ENCODE assay signal across 22 mouse cellular contexts in genomic region chr9:101507023-101507690, GRCm38 (mm10).
A peak's percentile ranks its signal among the peaks of the same experiment; 100 is the strongest.
DNase-seq lines count a peak whose midpoint lies in the region; ATAC-seq and TF ChIP-seq lines count a peak whose summit lies in the region.
"Had no signal": no experiment of that assay in that cellular context is flagged by ENCODE, and none has a peak within 500 bp of the region (broad histone marks: within the 10 kb centered on the region; RNA-seq: fewer than 3 reads in every experiment).

No protein-coding gene starts in this region.

- peaks cover 7 to 14% of the 10 kb centered on the region in 2 experiments; a peak in 3 of 4 replicates for H3K4me1 ChIP-seq in MEL (ENCODE audit: control insufficient read depth in 1 of 2, insufficient read depth in 2 of 2, low read length in 2 of 2)
- H3K4me1 ChIP-seq in kidney, adult 2 months (ENCODE audit: control insufficient read depth, insufficient read depth, low read length), result peaks cover 5% of the 10 kb centered on the region; the same call in 1 of the 2 replicates
- H3K4me1 ChIP-seq in kidney, embryonic 16.5 days (ENCODE audit: insufficient read depth, low read length), result peaks cover 6% of the 10 kb centered on the region
- H3K4me1 ChIP-seq in midbrain, embryonic 11.5 days (ENCODE audit: control insufficient read depth, insufficient read depth, low read length), result no peaks in the 10 kb centered on the region
- H3K4me1 ChIP-seq: embryonic facial prominence, embryonic 13.5 days; hindbrain, embryonic 12.5 days; intestine, embryonic 15.5 days; lung, embryonic 15.5 days had no signal

- TF ChIP-seq CTCF in MEL (IDR thresholded peaks at IDR 0.05 in 2 of 3, conservative IDR thresholded peaks at IDR 0.05 in 1 of 3; ENCODE audit: control insufficient read depth in 1 of 3, insufficient read depth in 1 of 3, low read depth in 2 of 3, low read length in 3 of 3, poor library complexity in 1 of 3, severe bottlenecking in 1 of 3), result no peak
- no peak for TF ChIP-seq CTCF in kidney, adult 2 months (conservative IDR thresholded peaks at IDR 0.05; ENCODE audit: insufficient read depth, insufficient read length, low read depth, low read length)

- no peak for TF ChIP-seq RAD21 in MEL (IDR thresholded peaks at IDR 0.05; ENCODE audit: low read depth, low read length)

- TF ChIP-seq EP300 in MEL (IDR thresholded peaks at IDR 0.05; ENCODE audit: low read depth in 1 of 2, low read length in 2 of 2), result no peak

- WGBS in kidney, adult 2 months, result 44% methylated on average over 6 of the region's 6 CpGs
- WGBS in kidney, embryonic 16.5 days, result 36% methylated on average over 6 of the region's 6 CpGs
- WGBS in midbrain, embryonic 11.5 days, result 84% methylated on average over 6 of the region's 6 CpGs

- no peaks in the 10 kb centered on the region for H3K79me2 ChIP-seq in MEL (ENCODE audit: control insufficient read depth, insufficient read depth, low read length, poor library complexity)

- peak; percentile 91 for ATAC-seq in kidney, embryonic 16.5 days (ENCODE audit: low FRiP score, low TSS enrichment)
- ATAC-seq in midbrain, embryonic 11.5 days (ENCODE audit: low FRiP score), result no peak
- ATAC-seq: forebrain, embryonic 16.5 days; hindbrain, postnatal 0 days; intestine, embryonic 15.5 days had no signal

- no peak overlapping the region for H3K4me3 ChIP-seq in MEL (ENCODE audit: control insufficient read depth in 1 of 2, insufficient read depth in 1 of 2, low read depth in 2 of 2, low read length in 2 of 2)
- no peak overlapping the region for H3K4me3 ChIP-seq in kidney, adult 2 months (ENCODE audit: insufficient read depth, low read depth, low read length)
- no peak overlapping the region for H3K4me3 ChIP-seq in kidney, embryonic 16.5 days (ENCODE audit: low read length)
- no peak overlapping the region for H3K4me3 ChIP-seq in midbrain, embryonic 11.5 days (ENCODE audit: low read depth, low read length)
- H3K4me3 ChIP-seq: embryonic facial prominence, embryonic 13.5 days; forebrain, embryonic 10.5 days; hindbrain, embryonic 12.5 days; intestine, embryonic 15.5 days; lung, embryonic 15.5 days had no signal

- H3K4me2 ChIP-seq in kidney, embryonic 16.5 days (replicated peaks; ENCODE audit: low read depth, low read length), result no peak overlapping the region
- no peak overlapping the region for H3K4me2 ChIP-seq in midbrain, embryonic 11.5 days
- H3K4me2 ChIP-seq: embryonic facial prominence, embryonic 13.5 days; hindbrain, embryonic 12.5 days; intestine, embryonic 15.5 days; lung, embryonic 15.5 days had no signal

- DNase-seq in MEL (ENCODE audit: low read depth, low spot score), result peak; percentile 5
- DNase-seq in kidney, adult 2 months, result peak; percentile 66
- DNase-seq in kidney, postnatal 36 days, result peak; percentile 14 to 49
- no peak for DNase-seq in heart, postnatal 4 days
- no peak for DNase-seq in midbrain, embryonic 11.5 days (ENCODE audit: low spot score, missing footprints)
- DNase-seq in gastrocnemius, adult 18-20 months (ENCODE audit: low spot score), result no peak
- DNase-seq: adrenal gland, postnatal 25 days; cerebellum, adult 11-12 months; cerebellum, adult 9-11 months; gastrocnemius, postnatal 10 days; midbrain, embryonic 14.5 days; right cerebral cortex, postnatal 14 days; thymus, postnatal 4 days had no signal

- TF ChIP-seq POLR2A in MEL (IDR thresholded peaks at IDR 0.05; ENCODE audit: control insufficient read depth in 1 of 2, insufficient read depth in 1 of 2, low read depth in 1 of 2, low read length in 2 of 2, poor library complexity in 1 of 2), result no peak
- no peak for TF ChIP-seq POLR2A in kidney, adult 2 months (IDR thresholded peaks at IDR 0.05; ENCODE audit: low read depth, low read length)

- H3K27ac ChIP-seq in MEL (ENCODE audit: control insufficient read depth, low read depth, low read length), result no peak overlapping the region
- 0 out of 2 replicates have a peak overlapping the region, but pooled peaks have one; percentile 16 for H3K27ac ChIP-seq in kidney, adult 2 months (ENCODE audit: insufficient read depth, low read depth, low read length)
- no peak overlapping the region for H3K27ac ChIP-seq in kidney, embryonic 16.5 days (ENCODE audit: low read length)
- no peak overlapping the region for H3K27ac ChIP-seq in midbrain, embryonic 11.5 days (ENCODE audit: low read depth, low read length)
- H3K27ac ChIP-seq: embryonic facial prominence, embryonic 13.5 days; forebrain, embryonic 10.5 days; hindbrain, embryonic 12.5 days; hindbrain, postnatal 0 days; intestine, embryonic 15.5 days; liver, embryonic 14.5 days; lung, embryonic 15.5 days had no signal

- H3K36me3 ChIP-seq in MEL (ENCODE audit: control insufficient read depth in 1 of 2, insufficient read depth in 2 of 2, low read length in 2 of 2), result peaks cover 0 to 9% of the 10 kb centered on the region in 2 experiments; a peak in 2 of 4 replicates
- H3K36me3 ChIP-seq in kidney, adult 2 months (ENCODE audit: control insufficient read depth, insufficient read depth, low read length), result no peaks in the 10 kb centered on the region
- no peaks in the 10 kb centered on the region for H3K36me3 ChIP-seq in kidney, embryonic 16.5 days (ENCODE audit: insufficient read depth, low read length)
- no peaks in the 10 kb centered on the region for H3K36me3 ChIP-seq in midbrain, embryonic 11.5 days (ENCODE audit: control insufficient read depth, insufficient read depth, low read length)
- H3K36me3 ChIP-seq: embryonic facial prominence, embryonic 13.5 days; forebrain, embryonic 10.5 days; hindbrain, embryonic 12.5 days; intestine, embryonic 15.5 days; lung, embryonic 15.5 days had no signal

- H3K9ac ChIP-seq in MEL (ENCODE audit: control insufficient read depth, low read depth, low read length, poor library complexity, severe bottlenecking), result no peak overlapping the region
- H3K9ac ChIP-seq in kidney, embryonic 16.5 days (replicated peaks; ENCODE audit: low read length), result no peak overlapping the region
- H3K9ac ChIP-seq in midbrain, embryonic 11.5 days (ENCODE audit: low read length), result no peak overlapping the region
- H3K9ac ChIP-seq: embryonic facial prominence, embryonic 13.5 days; hindbrain, embryonic 12.5 days; intestine, embryonic 15.5 days; liver, embryonic 14.5 days; lung, embryonic 15.5 days had no signal

- H3K9me3 ChIP-seq in MEL (replicated peaks; ENCODE audit: insufficient read depth, low read length), result no peaks in the 10 kb centered on the region
- no peaks in the 10 kb centered on the region for H3K9me3 ChIP-seq in kidney, embryonic 16.5 days (ENCODE audit: low read length)
- H3K9me3 ChIP-seq in midbrain, embryonic 11.5 days (ENCODE audit: control insufficient read depth, low read length), result no peaks in the 10 kb centered on the region
- H3K9me3 ChIP-seq: embryonic facial prominence, embryonic 13.5 days; forebrain, embryonic 10.5 days; hindbrain, embryonic 12.5 days; intestine, embryonic 15.5 days; lung, embryonic 15.5 days had no signal

- H3K27me3 ChIP-seq in MEL (ENCODE audit: control insufficient read depth in 1 of 2, insufficient read depth in 2 of 2, low read length in 2 of 2), result no peaks in the 10 kb centered on the region
- no peaks in the 10 kb centered on the region for H3K27me3 ChIP-seq in kidney, adult 2 months (replicated peaks; ENCODE audit: control insufficient read depth, insufficient read depth, low read length)
- H3K27me3 ChIP-seq in kidney, embryonic 16.5 days (ENCODE audit: insufficient read depth, low read length), result no peaks in the 10 kb centered on the region
- H3K27me3 ChIP-seq in midbrain, embryonic 11.5 days (ENCODE audit: control insufficient read depth, insufficient read depth, low read length), result no peaks in the 10 kb centered on the region
- H3K27me3 ChIP-seq: embryonic facial prominence, embryonic 13.5 days; hindbrain, embryonic 12.5 days; intestine, embryonic 15.5 days; lung, embryonic 15.5 days had no signal

TF ChIP-seq in MEL, 35 proteins besides CTCF, POLR2A, EP300 and RAD21:
- TF ChIP-seq RCOR1 (IDR thresholded peaks at IDR 0.05; ENCODE audit: low read depth, low read length) (no peak), MXI1 (IDR thresholded peaks at IDR 0.05; ENCODE audit: low read depth, low read length) (no peak), POLR2AphosphoS5 (IDR thresholded peaks at IDR 0.05; ENCODE audit: borderline replicate concordance, low read depth, low read length) (no peak), MAX (IDR thresholded peaks at IDR 0.05; ENCODE audit: low read length) (no peak), E2F4 (IDR thresholded peaks at IDR 0.05; ENCODE audit: borderline replicate concordance, low read depth, low read length) (no peak), USF2 (IDR thresholded peaks at IDR 0.05; ENCODE audit: borderline replicate concordance in 1 of 2, insufficient read depth in 1 of 2, low read depth in 1 of 2, low read length in 2 of 2) (no peak), ELF1 (IDR thresholded peaks at IDR 0.05; ENCODE audit: low read depth, low read length) (no peak), CHD1 (IDR thresholded peaks at IDR 0.05; ENCODE audit: low read depth, low read length) (no peak), MEF2A (IDR thresholded peaks at IDR 0.05; ENCODE audit: extremely low read depth, insufficient replicate concordance, low read depth, low read length, poor library complexity, severe bottlenecking) (no peak), MYB (IDR thresholded peaks at IDR 0.05; ENCODE audit: low read depth, low read length) (no peak), SIN3A (IDR thresholded peaks at IDR 0.05; ENCODE audit: low read length) (no peak), KAT2A (conservative IDR thresholded peaks at IDR 0.05; ENCODE audit: low read depth, low read length) (no peak)

Comparison
In these comparisons a context has a peak if more than half of its experiments do, and no peak if none do; other contexts are left out.
1. DNase-seq: peak in MEL (single experiment), kidney, adult 2 months (single experiment) and kidney, postnatal 36 days (2 of 2); none in heart, postnatal 4 days (single experiment), midbrain, embryonic 11.5 days (single experiment) and gastrocnemius, adult 18-20 months (single experiment).